Comparison of ENCODE assay signal across 24 mouse cellular contexts in genomic region chr15:96905520-96905919, GRCm38 (mm10).
"Had no signal": no experiment of that assay in that cellular context is flagged by ENCODE, and none has a peak within 500 bp of the region (broad histone marks: within the 10 kb centered on the region; RNA-seq: fewer than 3 reads in every experiment).

No protein-coding gene starts in this region.

- H3K27me3 ChIP-seq: embryonic facial prominence, embryonic 12.5 days; embryonic facial prominence, embryonic 13.5 days; embryonic facial prominence, embryonic 15.5 days; forebrain, embryonic 12.5 days; forebrain, embryonic 13.5 days; forebrain, embryonic 15.5 days had no signal

- H3K4me3 ChIP-seq: embryonic facial prominence, embryonic 12.5 days; embryonic facial prominence, embryonic 13.5 days; embryonic facial prominence, embryonic 15.5 days; erythroblast, embryonic 14.5 days; forebrain, embryonic 10.5 days; forebrain, embryonic 12.5 days; forebrain, embryonic 13.5 days; forebrain, embryonic 15.5 days; gastrocnemius, adult 2 months had no signal

- H3K9me3 ChIP-seq: embryonic facial prominence, embryonic 15.5 days; forebrain, embryonic 12.5 days; forebrain, embryonic 13.5 days; forebrain, embryonic 15.5 days had no signal

- H3K9ac ChIP-seq: embryonic facial prominence, embryonic 12.5 days; embryonic facial prominence, embryonic 13.5 days; embryonic facial prominence, embryonic 15.5 days; forebrain, embryonic 12.5 days; forebrain, embryonic 13.5 days; forebrain, embryonic 15.5 days; forebrain, postnatal 0 days had no signal

- H3K36me3 ChIP-seq: embryonic facial prominence, embryonic 12.5 days; embryonic facial prominence, embryonic 13.5 days; embryonic facial prominence, embryonic 15.5 days; forebrain, embryonic 10.5 days; forebrain, embryonic 12.5 days; forebrain, embryonic 15.5 days had no signal

- DNase-seq: cerebellum, adult 2 months; cerebellum, adult 8-10 months; cerebellum, adult 9-10 months; cerebellum, adult 9-11 months; cerebellum, postnatal 10 days; cerebellum, postnatal 14 days; cerebellum, postnatal 25 days; cerebellum, postnatal 36 days; embryo, embryonic 11 days; forebrain, postnatal 0 days; gastrocnemius, adult 2 months; gastrocnemius, postnatal 10 days; gastrocnemius, postnatal 14 days; gastrocnemius, postnatal 25 days; gastrocnemius, postnatal 36 days; heart, adult 18-20 months had no signal

- H3K27ac ChIP-seq: embryonic facial prominence, embryonic 12.5 days; embryonic facial prominence, embryonic 13.5 days; embryonic facial prominence, embryonic 15.5 days; forebrain, embryonic 10.5 days; forebrain, embryonic 12.5 days; forebrain, embryonic 13.5 days; forebrain, embryonic 15.5 days; gastrocnemius, adult 2 months had no signal

- H3K4me1 ChIP-seq: forebrain, embryonic 10.5 days; forebrain, embryonic 12.5 days; forebrain, embryonic 13.5 days; forebrain, embryonic 15.5 days had no signal
